Mouse (Mus musculus): Measurements from ENCODE around the gene Fbxl19. TPM values are rescaled to one million over a fixed set of nuclear protein-coding genes. Genes with fewer than 3 reads are reported as not detected.

The Fbxl19 gene
- polyA plus RNA-seq, 1 experiment from 2014 or later = 7.2 TPM

GRCm38 (mm10) chr7:127708207-127709078 lies 35.9 kb upstream of the Fbxl19 start, which contains the start of gene Bcl7c:
Gene Bcl7c, minus strand, starts transcription at chr7:127708933.
- Histone ChIP-seq H3K27ac (ENCODE audit: low read depth, low read length) (peak within 1 kb of the TSS; percentile 95), H3K4me3 (ENCODE audit: low read depth, low read length) (peak within 1 kb of the TSS; percentile 78), H3K27me3 (replicated peaks; ENCODE audit: control insufficient read depth, insufficient read depth, low read length) (no peaks in the 10 kb centered on the region), H3K9ac (ENCODE audit: low read length) (peak within 1 kb of the TSS; percentile 89), H3K9me3 (replicated peaks; ENCODE audit: control insufficient read depth, low read length) (no peaks in the 10 kb centered on the region), H3K36me3 (ENCODE audit: control insufficient read depth, insufficient read depth, low read length) (peaks cover 25% of the 10 kb centered on the region), H3K4me2 (ENCODE audit: low read length) (peak within 1 kb of the TSS; percentile 61), H3K4me1 (ENCODE audit: control insufficient read depth, insufficient read depth, low read length) (peaks cover 12% of the 10 kb centered on the region)
- under 1% methylated on average over 48 of the region's 90 CpGs for WGBS
- peak; percentile 82 for ATAC-seq
- peak; percentile 93 for DNase-seq (ENCODE audit: low spot score)

- Histone ChIP-seq H3K4me3 (ENCODE audit: low read depth, low read length) (peak overlapping the region; percentile 78), H3K9me3 (replicated peaks; ENCODE audit: control insufficient read depth, low read length) (no peaks in the 10 kb centered on the region), H3K4me1 (ENCODE audit: control insufficient read depth, insufficient read depth, low read length) (peaks cover 14% of the 10 kb centered on the region), H3K36me3 (ENCODE audit: control insufficient read depth, insufficient read depth, low read length) (peaks cover 16% of the 10 kb centered on the region), H3K27me3 (replicated peaks; ENCODE audit: control insufficient read depth, insufficient read depth, low read length) (no peaks in the 10 kb centered on the region), H3K4me2 (ENCODE audit: low read length) (peak overlapping the region; percentile 61), H3K27ac (ENCODE audit: low read depth, low read length) (peak overlapping the region; percentile 95), H3K9ac (ENCODE audit: low read length) (no peak overlapping the region)
- ATAC-seq = no peak
- 75% methylated on average over 5 of the region's 5 CpGs for WGBS
- no peak for DNase-seq (ENCODE audit: low spot score)
Observed at GRCm38 (mm10) chr7:127709261-127709979, 34.9 kb upstream of the Fbxl19 start.

- no peaks in the 10 kb centered on the region for H3K9me3 ChIP-seq (replicated peaks; ENCODE audit: control insufficient read depth, low read length)
- peaks cover 14% of the 10 kb centered on the region for H3K4me1 ChIP-seq (ENCODE audit: control insufficient read depth, insufficient read depth, low read length)
- no peak overlapping the region for H3K27ac ChIP-seq (ENCODE audit: low read depth, low read length)
- H3K4me2 ChIP-seq (ENCODE audit: low read length) = no peak overlapping the region
- ATAC-seq (no peak), DNase-seq (ENCODE audit: low spot score) (no peak)
- H3K36me3 ChIP-seq (ENCODE audit: control insufficient read depth, insufficient read depth, low read length) = peaks cover 4% of the 10 kb centered on the region
- WGBS = 88% methylated on average over 3 of the region's 3 CpGs
- no peaks in the 10 kb centered on the region for H3K27me3 ChIP-seq (replicated peaks; ENCODE audit: control insufficient read depth, insufficient read depth, low read length)
- H3K4me3 ChIP-seq (ENCODE audit: low read depth, low read length) = no peak overlapping the region
- no peak overlapping the region for H3K9ac ChIP-seq (ENCODE audit: low read length)
Observed at GRCm38 (mm10) chr7:127711031-127711430, 33.3 kb upstream of the Fbxl19 start.

- 80% methylated on average over 3 of the region's 3 CpGs for WGBS
- H3K4me2 ChIP-seq (ENCODE audit: low read length) = no peak overlapping the region
- no peak overlapping the region for H3K27ac ChIP-seq (ENCODE audit: low read depth, low read length)
- ATAC-seq (no peak), DNase-seq (ENCODE audit: low spot score) (no peak)
- no peaks in the 10 kb centered on the region for H3K9me3 ChIP-seq (replicated peaks; ENCODE audit: control insufficient read depth, low read length)
- no peaks in the 10 kb centered on the region for H3K27me3 ChIP-seq (replicated peaks; ENCODE audit: control insufficient read depth, insufficient read depth, low read length)
- peaks cover 14% of the 10 kb centered on the region for H3K4me1 ChIP-seq (ENCODE audit: control insufficient read depth, insufficient read depth, low read length)
- no peak overlapping the region for H3K4me3 ChIP-seq (ENCODE audit: low read depth, low read length)
- no peak overlapping the region for H3K9ac ChIP-seq (ENCODE audit: low read length)
- H3K36me3 ChIP-seq (ENCODE audit: control insufficient read depth, insufficient read depth, low read length) = peaks cover under 1% of the 10 kb centered on the region; the same call in 1 of the 2 replicates
Observed at GRCm38 (mm10) chr7:127711456-127711855, 32.9 kb upstream of the Fbxl19 start.

- WGBS = 2% methylated on average over 28 of the region's 28 CpGs
- H3K4me1 ChIP-seq (ENCODE audit: control insufficient read depth, insufficient read depth, low read length) = peaks cover 17% of the 10 kb centered on the region
- DNase-seq (ENCODE audit: low spot score) (peak; percentile 92), ATAC-seq (peak; percentile 60)
- H3K9me3 ChIP-seq (replicated peaks; ENCODE audit: control insufficient read depth, low read length) = no peaks in the 10 kb centered on the region
- H3K9ac ChIP-seq (ENCODE audit: low read length) = peak within 1 kb of the TSS; percentile 40; the same call in 1 of the 2 replicates
- peak within 1 kb of the TSS; percentile 22 for H3K4me3 ChIP-seq (ENCODE audit: low read depth, low read length)
- H3K27me3 ChIP-seq (replicated peaks; ENCODE audit: control insufficient read depth, insufficient read depth, low read length) = no peaks in the 10 kb centered on the region
- peak within 1 kb of the TSS; percentile 70; the same call in 1 of the 2 replicates for H3K27ac ChIP-seq (ENCODE audit: low read depth, low read length)
- no peaks in the 10 kb centered on the region for H3K36me3 ChIP-seq (ENCODE audit: control insufficient read depth, insufficient read depth, low read length)
- peak within 1 kb of the TSS; percentile 50 for H3K4me2 ChIP-seq (ENCODE audit: low read length)
Observed at GRCm38 (mm10) chr7:127712461-127713385, 31.6 kb upstream of the Fbxl19 start, which contains the start of gene Ctf1. Gene Ctf1, plus strand, starts transcription at chr7:127712736.

- Histone ChIP-seq H3K27ac (ENCODE audit: low read depth, low read length) (no peak overlapping the region), H3K4me2 (ENCODE audit: low read length) (no peak overlapping the region), H3K4me1 (ENCODE audit: control insufficient read depth, insufficient read depth, low read length) (peaks cover 11% of the 10 kb centered on the region), H3K9ac (ENCODE audit: low read length) (no peak overlapping the region), H3K27me3 (replicated peaks; ENCODE audit: control insufficient read depth, insufficient read depth, low read length) (no peaks in the 10 kb centered on the region), H3K9me3 (replicated peaks; ENCODE audit: control insufficient read depth, low read length) (no peaks in the 10 kb centered on the region), H3K4me3 (ENCODE audit: low read depth, low read length) (no peak overlapping the region), H3K36me3 (ENCODE audit: control insufficient read depth, insufficient read depth, low read length) (no peaks in the 10 kb centered on the region)
- DNase-seq (ENCODE audit: low spot score) (no peak), ATAC-seq (no peak)
- 88% methylated on average over 4 of the region's 4 CpGs for WGBS
Observed at GRCm38 (mm10) chr7:127714816-127715215, 29.5 kb upstream of the Fbxl19 start.

- DNase-seq (ENCODE audit: low spot score) = peak; percentile 48
- Histone ChIP-seq H3K27me3 (replicated peaks; ENCODE audit: control insufficient read depth, insufficient read depth, low read length) (no peaks in the 10 kb centered on the region), H3K4me2 (ENCODE audit: low read length) (peak overlapping the region; percentile 55), H3K36me3 (ENCODE audit: control insufficient read depth, insufficient read depth, low read length) (no peaks in the 10 kb centered on the region), H3K4me1 (ENCODE audit: control insufficient read depth, insufficient read depth, low read length) (peaks cover 11% of the 10 kb centered on the region), H3K27ac (ENCODE audit: low read depth, low read length) (no peak overlapping the region), H3K4me3 (ENCODE audit: low read depth, low read length) (peak overlapping the region; percentile 34), H3K9ac (ENCODE audit: low read length) (peak overlapping the region; percentile 60), H3K9me3 (replicated peaks; ENCODE audit: control insufficient read depth, low read length) (no peaks in the 10 kb centered on the region)
- ATAC-seq = peak; percentile 54
- 2% methylated on average over 39 of the region's 41 CpGs for WGBS
Observed at GRCm38 (mm10) chr7:127716992-127717391, 27.4 kb upstream of the Fbxl19 start.

GRCm38 (mm10) chr7:127718339-127718738 lies 26.0 kb upstream of the Fbxl19 start:
- no peak for ATAC-seq
- H3K4me1 ChIP-seq (ENCODE audit: control insufficient read depth, insufficient read depth, low read length) = peaks cover 11% of the 10 kb centered on the region
- H3K36me3 ChIP-seq (ENCODE audit: control insufficient read depth, insufficient read depth, low read length) = no peaks in the 10 kb centered on the region
- H3K9me3 ChIP-seq (replicated peaks; ENCODE audit: control insufficient read depth, low read length) = no peaks in the 10 kb centered on the region
- 93% methylated on average over 6 of the region's 6 CpGs for WGBS
- no peak overlapping the region for H3K4me3 ChIP-seq (ENCODE audit: low read depth, low read length)
- H3K9ac ChIP-seq (ENCODE audit: low read length) = no peak overlapping the region
- DNase-seq (ENCODE audit: low spot score) = no peak
- no peak overlapping the region for H3K27ac ChIP-seq (ENCODE audit: low read depth, low read length)
- no peak overlapping the region for H3K4me2 ChIP-seq (ENCODE audit: low read length)
- no peaks in the 10 kb centered on the region for H3K27me3 ChIP-seq (replicated peaks; ENCODE audit: control insufficient read depth, insufficient read depth, low read length)
